Mouse (Mus musculus) MEL (cell line): Measurements from ENCODE around the gene Tekt2. TPM values are rescaled to one million over a fixed set of nuclear protein-coding genes. Genes with fewer than 3 reads are reported as not detected.

ENCODE experiments used
- DNase-seq: peaks from one replicate; pipeline ENCODE4 v3.0.0; 2011; ENCODE audit warnings: low read depth, low spot score
- H3K27ac ChIP-seq: 2 replicates; pipeline ENCODE4 v1.5.1; 2012; ENCODE audit warnings: low read depth, mild to moderate bottlenecking, control low read depth, low read length, moderate library complexity; ENCODE audit not compliant: control insufficient read depth
- H3K27me3 ChIP-seq, 2 experiments: fragments of 150-350 bp in 1 of 2; sonication (generic) in 1 of 2; 2 replicates each; pipeline ENCODE4 v1.6.1; 2012; ENCODE audit warnings: low read length in 2 of 2, mild to moderate bottlenecking in 2 of 2, improper control_type of control experiment in 1 of 2, moderate library complexity in 1 of 2; ENCODE audit not compliant: insufficient read depth in 2 of 2, control insufficient read depth in 1 of 2
- H3K36me3 ChIP-seq, 2 experiments: 2 replicates each; pipeline ENCODE4 v1.6.1; 2012 to 2014; ENCODE audit warnings: low read length in 2 of 2, improper control_type of control experiment in 1 of 2, inconsistent platforms in 1 of 2, mild to moderate bottlenecking in 1 of 2; ENCODE audit not compliant: insufficient read depth in 2 of 2, control insufficient read depth in 1 of 2
- H3K4me1 ChIP-seq, 2 experiments: fragments of 150-350 bp in 1 of 2; sonication (generic) in 1 of 2; 2 replicates each; pipeline ENCODE4 v1.6.1; 2012; ENCODE audit warnings: low read length in 2 of 2, improper control_type of control experiment in 1 of 2, mild to moderate bottlenecking in 1 of 2; ENCODE audit not compliant: insufficient read depth in 2 of 2, control insufficient read depth in 1 of 2
- H3K4me3 ChIP-seq, 2 experiments: fragments of 150-350 bp in 1 of 2; sonication (generic) in 1 of 2; 2 replicates each; pipeline ENCODE4 v1.5.1; 2012; ENCODE audit warnings: low read depth in 2 of 2, low read length in 2 of 2, mild to moderate bottlenecking in 2 of 2, moderate library complexity in 2 of 2, control low read depth in 1 of 2, improper control_type of control experiment in 1 of 2; ENCODE audit not compliant: control insufficient read depth in 1 of 2, insufficient read depth in 1 of 2
- H3K79me2 ChIP-seq: 2 replicates; pipeline ENCODE4 v1.6.1; 2012; ENCODE audit warnings: mild to moderate bottlenecking, low read length, moderate library complexity; ENCODE audit not compliant: control insufficient read depth, poor library complexity, insufficient read depth
- H3K9ac ChIP-seq: 2 replicates; pipeline ENCODE4 v1.6.1; 2012; ENCODE audit warnings: low read depth, mild to moderate bottlenecking, control low read depth, low read length, moderate library complexity; ENCODE audit not compliant: control insufficient read depth, poor library complexity, severe bottlenecking
- H3K9me3 ChIP-seq: fragments of 150-350 bp; sonication (generic); replicated peaks from 2 replicates; pipeline ENCODE4 v1.6.1; 2012; ENCODE audit warnings: mild to moderate bottlenecking, low read length, improper control_type of control experiment, moderate library complexity; ENCODE audit not compliant: insufficient read depth
- CHD1 ChIP-seq: IDR thresholded peaks from 2 replicates; pipeline ENCODE4 v1.6.1; 2012; ENCODE audit warnings: low read depth, mild to moderate bottlenecking, inconsistent platforms, low read length, improper control_type of control experiment
- E2F4 ChIP-seq: IDR thresholded peaks from 2 replicates; pipeline ENCODE4 v1.6.1; 2011; ENCODE audit warnings: low read depth, low read length, improper control_type of control experiment, borderline replicate concordance
- ELF1 ChIP-seq: IDR thresholded peaks from 2 replicates; pipeline ENCODE4 v1.6.1; 2014; ENCODE audit warnings: low read depth, mild to moderate bottlenecking, inconsistent platforms, low read length, improper control_type of control experiment, moderate library complexity
- GATA1 ChIP-seq: IDR thresholded peaks from 2 replicates; pipeline ENCODE4 v1.6.1; 2011; ENCODE audit warnings: low read depth, low read length, improper control_type of control experiment
- HCFC1 ChIP-seq: IDR thresholded peaks from 2 replicates; pipeline ENCODE4 v1.6.1; 2012; ENCODE audit warnings: low read depth, mild to moderate bottlenecking, inconsistent platforms, low read length, improper control_type of control experiment, moderate library complexity
- KAT2A ChIP-seq: conservative IDR thresholded peaks from 2 replicates; pipeline ENCODE4 v1.6.1; 2012; ENCODE audit warnings: low read depth, low read length, improper control_type of control experiment, inconsistent platforms
- MYB ChIP-seq: IDR thresholded peaks from 2 replicates; pipeline ENCODE4 v1.6.1; 2011; ENCODE audit warnings: mild to moderate bottlenecking, low read depth, low read length, improper control_type of control experiment
- NELFE ChIP-seq: IDR thresholded peaks from 2 replicates; pipeline ENCODE4 v1.6.1; 2011; ENCODE audit warnings: low read depth, low read length, improper control_type of control experiment
- POLR2AphosphoS2 ChIP-seq: IDR thresholded peaks from 2 replicates; pipeline ENCODE4 v1.6.1; 2011; ENCODE audit warnings: low read length, improper control_type of control experiment
- RCOR1 ChIP-seq: IDR thresholded peaks from 2 replicates; pipeline ENCODE4 v1.6.1; 2012; ENCODE audit warnings: low read depth, mild to moderate bottlenecking, inconsistent platforms, low read length, improper control_type of control experiment
- TAL1 ChIP-seq: IDR thresholded peaks from 2 replicates; pipeline ENCODE4 v1.6.1; 2012; ENCODE audit warnings: mild to moderate bottlenecking, inconsistent platforms, low read length, moderate library complexity, mixed read lengths
- TBP ChIP-seq: IDR thresholded peaks from 2 replicates; pipeline ENCODE4 v1.8.0; 2011; ENCODE audit warnings: low read depth, low read length, improper control_type of control experiment
- TCF12 ChIP-seq: IDR thresholded peaks from 2 replicates; pipeline ENCODE4 v1.6.1; 2014; ENCODE audit warnings: low read depth, mild to moderate bottlenecking, inconsistent platforms, low read length, improper control_type of control experiment, moderate library complexity
- UBTF ChIP-seq: IDR thresholded peaks from 2 replicates; pipeline ENCODE4 v1.6.1; 2012; ENCODE audit warnings: low read depth, mild to moderate bottlenecking, inconsistent platforms, low read length, improper control_type of control experiment, moderate library complexity, borderline replicate concordance; ENCODE audit not compliant: insufficient read depth
- USF2 ChIP-seq, 2 experiments: IDR thresholded peaks; 2 replicates each; pipeline ENCODE4 v1.6.1; 2011 to 2012; ENCODE audit warnings: improper control_type of control experiment in 2 of 2, low read length in 2 of 2, borderline replicate concordance in 1 of 2, inconsistent platforms in 1 of 2, low read depth in 1 of 2, mild to moderate bottlenecking in 1 of 2; ENCODE audit not compliant: insufficient read depth in 1 of 2
- ZKSCAN1 ChIP-seq: IDR thresholded peaks from 2 replicates; pipeline ENCODE4 v1.6.1; 2012; ENCODE audit warnings: low read depth, mild to moderate bottlenecking, inconsistent platforms, low read length, improper control_type of control experiment, moderate library complexity
- polyA plus RNA-seq, 2 experiments: library from polyadenylated mRNA; stranded (reverse) in 1 of 2; unstranded in 1 of 2; fragments of >175 nt in 1 of 2; fragments of >200 nt in 1 of 2; gene quantifications; 2 replicates each; pipeline versions ENCODE4 v1.2.1 to v1.2.4; 2012; ENCODE audit warnings: low replicate concordance in 2 of 2, low read depth in 1 of 2; ENCODE audit not compliant: insufficient read length in 2 of 2, insufficient read depth in 1 of 2, missing spikeins in 1 of 2
- total RNA-seq: library from RNA; depleted of rRNA; stranded (reverse); fragments of 300-350 nt; gene quantifications from 2 replicates; pipeline ENCODE4 v1.2.3, GENCODE M21; 2012

Tekt2 gene
- total and polyA plus RNA-seq, 3 experiments = 0.25 TPM; not detected in 2

- TF ChIP-seq ZKSCAN1 = no peak
- no peak for TF ChIP-seq RCOR1
- no peak for TF ChIP-seq NELFE
These were observed 43.8 kb downstream of the Tekt2 start (continued) for GRCm38 (mm10) chr4:126281706-126282105.

- Histone ChIP-seq H3K9me3 (no peaks in the 10 kb centered on the region), H3K27ac (no peak overlapping the region)
- TF ChIP-seq NELFE = no peak
- TF ChIP-seq CHD1 = no peak
- no peak for TF ChIP-seq E2F4
- TF ChIP-seq TBP = no peak
- TF ChIP-seq ELF1 = no peak
- TF ChIP-seq UBTF = no peak
- no peak for TF ChIP-seq TAL1
- TF ChIP-seq GATA1 = no peak
- TF ChIP-seq USF2 (IDR thresholded peaks at IDR 0.05; ENCODE audit: borderline replicate concordance in 1 of 2, insufficient read depth in 1 of 2, low read depth in 1 of 2, low read length in 2 of 2) = no peak
- TF ChIP-seq, all 39 proteins: peak for 0
- Histone ChIP-seq H3K4me1 (peaks cover 0 to 6% of the 10 kb centered on the region in 2 experiments; a peak in 3 of 4 replicates), H3K79me2 (no peaks in the 10 kb centered on the region), H3K27me3 (no peaks in the 10 kb centered on the region), H3K4me3 (no peak overlapping the region), H3K36me3 (no peaks in the 10 kb centered on the region; a peak in 1 of 4 replicates), H3K9ac (no peak overlapping the region)
- DNase-seq = no peak
These were observed 46.5 kb downstream of the Tekt2 start for GRCm38 (mm10) chr4:126278961-126279360.

GRCm38 (mm10) chr4:126278565-126278915, 46.9 kb downstream of the Tekt2 start:
- no peaks in the 10 kb centered on the region for H3K79me2 ChIP-seq
- no peaks in the 10 kb centered on the region for H3K27me3 ChIP-seq
- DNase-seq = no peak
- H3K4me1 ChIP-seq = peaks cover 0 to 4% of the 10 kb centered on the region in 2 experiments; a peak in 2 of 4 replicates
- no peak overlapping the region for H3K27ac ChIP-seq
- H3K36me3 ChIP-seq = no peaks in the 10 kb centered on the region; a peak in 1 of 4 replicates
- no peaks in the 10 kb centered on the region for H3K9me3 ChIP-seq
- TF ChIP-seq GATA1 (no peak), TCF12 (no peak), HCFC1 (no peak), KAT2A (no peak), MYB (no peak), POLR2AphosphoS2 (no peak), USF2 (IDR thresholded peaks at IDR 0.05; ENCODE audit: borderline replicate concordance in 1 of 2, insufficient read depth in 1 of 2, low read depth in 1 of 2, low read length in 2 of 2) (no peak)
- no peak overlapping the region for H3K9ac ChIP-seq
- no peak overlapping the region for H3K4me3 ChIP-seq
